Mouse (Mus musculus) left cerebral cortex, adult 8-10 months (tissue): ENCODE results near the gene Mrpl43. TPM values are rescaled to one million over a fixed set of nuclear protein-coding genes. Genes with fewer than 3 reads are reported as not detected.

Experiments used
- DNase-seq, 2 experiments: peaks; one replicate each; pipeline ENCODE4 v3.0.0; 2022; ENCODE audit warnings: low spot score in 2 of 2
- total RNA-seq, 4 experiments: library from RNA; stranded (reverse); gene quantifications; 2 replicates each; pipeline ENCODE4 v1.2.4; 2022

Mrpl43 gene
- total RNA-seq, 4 experiments from 2014 or later, result 37.3 to 43.8 (median 39.8) TPM

DNA sequence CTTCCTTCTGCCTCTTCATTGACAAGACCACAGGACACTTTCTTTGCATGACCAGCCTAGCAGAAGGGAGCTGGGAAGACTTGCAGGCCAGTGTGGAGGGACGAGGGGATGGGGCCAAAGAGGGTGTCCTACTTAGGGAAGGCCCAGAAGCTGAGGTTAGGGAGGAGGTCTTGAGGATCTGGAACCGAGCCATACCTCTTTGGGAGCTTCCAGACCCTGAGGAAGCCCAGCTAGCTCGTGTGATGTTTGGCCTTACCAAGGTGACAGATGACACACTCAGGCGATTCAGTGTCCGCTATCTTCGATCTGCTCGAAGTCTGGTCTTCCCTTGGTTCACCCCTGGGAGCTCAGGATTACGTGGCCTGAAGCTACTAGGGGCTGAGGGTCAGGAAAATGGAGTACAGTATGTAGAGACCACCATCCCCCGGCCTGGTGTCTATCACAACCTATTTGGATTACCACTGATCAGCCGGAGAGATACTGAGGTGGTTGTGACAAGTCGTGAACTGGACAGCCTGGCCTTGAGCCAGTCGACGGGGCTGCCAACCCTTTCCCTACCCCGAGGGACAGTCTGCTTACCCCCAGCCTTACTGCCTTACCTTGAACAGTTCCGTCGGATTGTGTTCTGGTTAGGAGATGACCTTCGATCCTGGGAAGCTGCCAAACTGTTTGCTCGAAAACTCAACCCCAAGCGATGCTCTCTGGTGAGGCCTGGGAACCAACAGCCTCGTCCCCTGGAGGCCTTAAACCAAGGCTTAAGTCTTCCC, 1.4 kb upstream of the Mrpl43 start:
- DNase-seq, result no peak

GRCm38 (mm10) chr19:45007021-45007420, 779 bp upstream of the Mrpl43 start:
- DNase-seq, result no peak

DNA sequence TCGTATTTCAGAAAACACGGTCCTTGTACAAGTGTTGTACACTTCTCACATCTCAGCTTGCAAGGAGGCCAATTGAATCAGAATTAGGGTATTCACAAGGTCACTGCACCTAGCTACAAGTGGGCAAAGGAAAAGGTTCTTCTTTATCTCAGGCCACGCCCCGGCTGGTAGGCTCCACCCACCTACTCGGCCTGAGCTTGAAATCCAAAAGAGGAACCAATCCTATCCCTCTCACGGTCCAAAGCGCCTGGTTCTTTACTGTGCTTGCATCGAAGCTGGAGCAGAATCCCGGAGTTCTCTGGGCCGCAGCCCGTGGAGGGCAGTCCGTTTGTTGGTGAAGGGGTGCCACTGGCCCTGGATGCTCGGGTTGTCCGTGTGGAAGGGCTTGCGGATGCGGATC, 798 bp downstream of the Mrpl43 start, which contains the start of gene Twnk:
Twnk (plus strand) TSS at position 220 of the 400 bp plus-strand sequence.
- no peak for DNase-seq

DNA sequence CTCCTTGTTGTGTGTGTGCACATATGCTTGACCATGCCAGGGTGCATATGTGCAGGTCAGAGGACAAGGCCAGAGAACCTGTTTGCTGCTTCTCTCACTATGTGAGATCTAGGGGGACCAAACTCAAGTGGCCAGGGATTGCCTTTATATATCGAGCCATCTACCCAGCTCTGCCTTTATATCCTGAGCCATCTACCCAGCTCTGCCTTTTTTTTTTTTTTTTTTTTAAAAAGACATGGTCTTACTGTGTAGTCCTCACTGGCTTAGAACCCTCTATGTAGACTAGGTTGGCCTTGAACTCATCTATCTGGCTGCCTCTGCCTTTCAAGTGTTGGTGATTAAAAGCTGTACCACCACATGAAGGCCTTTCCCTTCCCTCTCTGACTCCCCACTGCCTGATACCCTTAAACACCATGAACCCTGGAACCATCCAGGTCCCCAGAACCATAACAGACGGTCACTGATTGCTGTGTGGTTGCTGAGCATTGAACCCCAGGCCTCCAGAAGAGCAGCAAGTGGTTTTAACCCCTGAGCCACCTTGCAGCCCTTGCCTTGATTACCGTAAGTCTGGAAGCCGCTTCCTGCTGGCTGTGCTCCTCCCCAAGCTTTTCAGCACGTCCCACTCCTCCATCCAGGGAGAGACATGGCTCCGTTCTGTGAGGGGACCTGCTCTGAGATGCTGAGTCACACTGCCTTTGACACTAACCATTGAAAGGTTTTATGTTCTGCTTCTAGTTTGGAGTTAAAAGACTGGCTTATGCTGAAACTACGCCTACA, 2.3 kb downstream of the Mrpl43 start:
- DNase-seq, result no peak

DNA sequence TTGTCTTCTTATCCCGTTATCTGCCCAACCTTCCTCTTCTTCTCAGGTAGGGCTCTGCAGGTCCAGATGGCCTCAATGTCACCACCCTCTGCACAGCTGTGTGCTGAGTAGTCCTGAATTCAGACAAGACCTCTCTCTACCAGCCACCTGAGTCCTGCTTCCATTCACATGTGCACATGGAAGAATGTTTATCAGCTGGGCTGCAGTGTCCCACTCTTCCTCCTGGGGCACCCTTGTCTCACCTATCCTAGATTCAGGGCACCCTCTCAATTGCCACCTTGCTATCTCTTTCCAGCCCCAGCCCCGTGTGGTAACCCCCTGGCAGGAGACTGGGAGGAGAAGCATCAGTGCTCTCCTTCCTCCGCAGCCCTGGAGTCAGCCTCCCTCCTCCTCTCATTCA, 3.9 kb downstream of the Mrpl43 start:
- DNase-seq, result no peak

DNA sequence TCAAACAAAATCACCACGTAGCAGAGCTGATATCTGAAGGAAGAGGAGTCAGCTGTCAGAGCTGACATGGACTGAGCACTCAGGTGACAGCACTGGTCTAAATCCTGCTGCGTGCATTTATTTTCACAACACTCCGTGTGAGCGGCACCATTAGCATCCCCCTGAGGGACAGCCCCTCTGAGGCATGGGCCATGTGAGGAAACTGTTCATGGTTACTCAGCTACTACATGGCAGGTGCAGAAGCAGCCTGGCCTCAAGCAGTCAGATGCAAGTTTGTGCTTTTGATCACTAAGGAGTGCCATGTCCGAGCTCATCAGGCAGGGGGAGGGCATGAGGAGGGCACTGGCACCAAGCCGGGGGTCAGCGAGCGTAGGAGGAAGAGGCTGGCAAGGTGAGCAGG, 6.6 kb downstream of the Mrpl43 start:
- no peak for DNase-seq

DNA sequence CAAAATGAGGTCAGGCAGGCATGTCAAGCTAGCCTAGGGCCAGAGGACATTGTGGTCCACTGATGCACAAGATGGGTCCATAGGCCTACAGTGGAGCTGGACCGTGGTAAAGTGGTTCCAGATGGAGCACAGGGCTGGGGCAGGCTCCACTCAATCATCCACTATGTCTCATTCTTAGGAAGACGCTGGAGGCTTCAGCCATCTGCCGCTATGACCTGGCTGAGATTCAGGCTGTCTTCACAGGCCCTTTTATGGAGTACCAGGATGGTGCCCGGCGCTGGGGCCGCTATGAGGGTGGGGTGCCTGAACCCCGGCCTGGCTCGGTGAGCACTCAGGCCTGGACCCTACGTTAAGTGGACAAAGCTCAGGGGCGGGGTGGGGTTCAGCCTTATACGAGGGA, 8.5 kb downstream of the Mrpl43 start:
- DNase-seq, result no peak

DNA sequence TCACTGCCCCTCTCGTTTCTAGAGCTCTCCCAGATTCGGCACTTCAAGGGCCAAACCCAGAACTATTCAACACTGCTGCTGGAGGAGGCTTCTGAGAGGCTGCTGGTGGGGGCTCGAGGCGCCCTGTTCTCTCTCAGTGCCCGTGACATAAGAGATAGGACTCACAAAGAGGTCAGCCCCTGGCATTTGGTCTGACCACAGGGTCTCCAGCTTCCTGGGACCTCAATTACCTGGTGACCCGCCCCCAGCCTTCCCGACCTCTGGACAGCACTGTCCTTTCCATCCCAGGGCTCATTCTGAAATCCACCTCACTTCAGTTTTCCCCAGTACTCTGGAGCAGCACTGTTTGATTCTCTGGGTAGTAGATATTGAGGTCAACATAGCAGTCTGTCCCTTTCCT, 13.5 kb downstream of the Mrpl43 start:
- DNase-seq, result no peak

- no peak for DNase-seq
These were observed 14.0 kb downstream of the Mrpl43 start for GRCm38 (mm10) chr19:44992246-44992645.

- DNase-seq, result no peak
These were observed 15.2 kb downstream of the Mrpl43 start for GRCm38 (mm10) chr19:44991031-44991430.

- no peak for DNase-seq
These were observed 16.4 kb downstream of the Mrpl43 start for GRCm38 (mm10) chr19:44989567-44990495.

- DNase-seq, result no peak
These were observed 17.2 kb downstream of the Mrpl43 start, which contains the start of gene Sema4g for GRCm38 (mm10) chr19:44988831-44989566. TSS of gene Sema4g (plus strand) at chr19:44989101.

DNA sequence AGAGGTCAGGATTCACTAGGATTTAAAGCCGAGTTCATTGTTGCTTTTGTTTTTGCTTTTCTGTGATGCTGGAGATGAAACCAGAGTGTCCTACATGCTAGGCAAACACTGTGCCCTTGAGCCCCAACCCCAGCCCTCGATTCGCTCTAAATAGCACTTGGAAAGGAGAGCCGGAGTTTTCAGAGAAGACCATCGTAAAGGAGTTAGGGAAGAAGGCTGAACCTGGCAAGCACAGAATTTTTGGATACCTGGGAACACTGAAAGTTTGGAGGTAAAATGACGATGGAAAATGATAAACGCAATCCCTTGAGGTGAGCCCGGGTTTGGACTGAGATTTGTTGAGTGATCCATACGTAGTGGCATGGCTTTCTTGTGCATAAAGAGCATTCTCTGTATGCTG, 17.9 kb downstream of the Mrpl43 start:
- no peak for DNase-seq

GRCm38 (mm10) chr19:44987851-44988250, 18.4 kb downstream of the Mrpl43 start:
- DNase-seq, result no peak

- no peak for DNase-seq
These were observed 19.2 kb downstream of the Mrpl43 start for GRCm38 (mm10) chr19:44987004-44987403.

GRCm38 (mm10) chr19:44985159-44985988, 20.9 kb downstream of the Mrpl43 start:
- no peak for DNase-seq

DNA sequence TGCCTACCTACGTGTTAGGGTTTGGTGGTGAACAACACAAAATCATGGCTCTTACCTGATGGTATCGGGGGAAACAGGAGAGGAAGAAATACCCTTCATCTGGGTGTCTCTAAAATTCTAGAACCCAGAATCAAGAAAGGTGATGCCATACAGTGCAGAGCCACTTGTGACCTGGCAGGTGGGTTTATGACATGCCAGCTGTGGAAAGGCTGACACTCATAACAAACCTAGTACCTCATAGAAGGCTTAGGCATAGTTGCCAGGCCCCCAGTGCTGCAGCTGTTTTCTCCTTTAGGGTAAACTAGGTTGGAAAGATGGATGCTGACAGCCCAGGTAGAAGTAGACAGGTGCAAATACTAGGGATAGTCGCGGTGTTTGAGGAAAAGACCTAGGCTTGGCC, 21.8 kb downstream of the Mrpl43 start:
- no peak for DNase-seq

- DNase-seq, result no peak
These were observed 22.9 kb downstream of the Mrpl43 start for GRCm38 (mm10) chr19:44983366-44983765.

DNA sequence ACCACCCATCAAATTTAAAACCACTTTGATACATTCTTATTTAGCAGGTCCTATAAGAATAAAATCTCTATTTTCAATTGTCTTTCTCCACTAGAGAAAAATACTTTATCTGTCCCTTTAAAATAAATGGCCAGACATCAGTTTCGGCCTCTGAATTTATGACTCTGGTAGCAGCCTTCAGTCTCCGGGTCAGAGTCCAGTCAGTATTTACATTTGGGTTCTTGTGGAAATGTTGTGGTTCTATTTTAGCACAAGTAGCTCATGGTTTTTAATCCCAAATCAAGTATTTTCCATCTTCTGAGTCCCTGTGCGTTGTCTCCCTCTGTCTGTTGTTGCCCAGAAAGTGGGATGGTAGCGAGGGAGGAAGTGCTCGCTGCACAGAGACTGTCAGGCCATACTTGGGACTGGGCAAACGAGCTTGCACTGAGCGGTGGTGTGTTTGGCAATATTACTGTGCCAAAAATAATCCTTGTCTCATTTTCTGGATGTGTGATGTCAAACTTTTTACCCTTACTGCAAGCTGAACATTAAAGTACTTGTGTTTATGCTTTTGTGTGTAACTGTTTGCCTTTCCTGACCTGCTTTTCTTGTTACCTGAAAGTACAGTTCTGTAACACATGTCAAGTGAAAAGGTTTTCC, 23.6 kb downstream of the Mrpl43 start:
- no peak for DNase-seq
